Mouse (Mus musculus) spleen, postnatal 14 days (tissue): ENCODE data around the gene Ppm1l.

Experiments
- DNase-seq, 2 experiments: peaks; one replicate each; pipeline ENCODE4 v3.0.0; 2021 to 2022; ENCODE audit warnings: low spot score in 2 of 2

The Ppm1l gene

GRCm38 (mm10) chr3:69597211-69597610, 280.6 kb downstream of the Ppm1l start:
- no peak for DNase-seq

- DNase-seq, result no peak
Observed at GRCm38 (mm10) chr3:69597816-69598215, 281.2 kb downstream of the Ppm1l start.

- DNase-seq, result peak in 1 of 2 experiments; percentile 13
Observed at GRCm38 (mm10) chr3:69598261-69599165, 281.9 kb downstream of the Ppm1l start, which contains the start of gene B3galnt1. TSS of gene B3galnt1 (minus strand) at chr3:69598960.

- no peak for DNase-seq
Observed at GRCm38 (mm10) chr3:69599166-69599500, 282.5 kb downstream of the Ppm1l start.

GRCm38 (mm10) chr3:69606923-69607322, 290.3 kb downstream of the Ppm1l start:
- no peak for DNase-seq

GRCm38 (mm10) chr3:69607468-69607867, 290.8 kb downstream of the Ppm1l start:
- no peak for DNase-seq

GRCm38 (mm10) chr3:69607909-69608308, 291.2 kb downstream of the Ppm1l start:
- no peak for DNase-seq
